Mouse (Mus musculus): ENCODE data around the gene Cckbr. TPM values are rescaled to one million over a fixed set of nuclear protein-coding genes. Genes with fewer than 3 reads are reported as not detected.

Gene Cckbr
- polyA plus RNA-seq (2012; fragmentation: generic; extraction: Trizol) = not detected
- long read RNA-seq, experiment 1 = 0 reads
- long read RNA-seq, experiment 2 = 0 reads

- no peaks in the 10 kb centered on the region for H3K79me3 ChIP-seq (ENCODE audit: low read depth)
- no peaks in the 10 kb centered on the region for H3K36me3 ChIP-seq (ENCODE audit: control insufficient read depth, insufficient read depth)
- no peak within 1 kb of the TSS for H3ac ChIP-seq (ENCODE audit: control insufficient read depth, insufficient read length, low read depth)
- TF ChIP-seq USF1 (IDR thresholded peaks at IDR 0.05; ENCODE audit: low read depth) (no peak), MYOG (IDR thresholded peaks at IDR 0.05; ENCODE audit: control insufficient read depth, extremely low read depth, insufficient read length) (no peak), CEBPB (IDR thresholded peaks at IDR 0.05; ENCODE audit: low read depth) (no peak), MYOD1 (IDR thresholded peaks at IDR 0.05; ENCODE audit: control insufficient read depth, insufficient read length, low read depth) (no peak), MAX (IDR thresholded peaks at IDR 0.05) (no peak), FOSL1 (IDR thresholded peaks at IDR 0.05; ENCODE audit: insufficient read depth, low read length, poor library complexity, severe bottlenecking) (no peak), CTCF (IDR thresholded peaks at IDR 0.05; ENCODE audit: control insufficient read depth, insufficient read depth, insufficient read length) (no peak)
- peaks cover 10% of the 10 kb centered on the region for H3K27me3 ChIP-seq (ENCODE audit: control insufficient read depth, insufficient read depth, insufficient read length)
- H3K4me3 ChIP-seq (ENCODE audit: insufficient read depth, poor library complexity, severe bottlenecking) = no peak within 1 kb of the TSS
- H3K79me2 ChIP-seq (ENCODE audit: control insufficient read depth, insufficient read depth) = no peaks in the 10 kb centered on the region
Observed at GRCm38 (mm10) chr7:105425424-105426043, at the start of gene Cckbr. TSS of gene Cckbr (plus strand) at chr7:105425731.

GRCm38 (mm10) chr7:105380329-105380728 lies 45.2 kb upstream of the Cckbr start:
- Histone ChIP-seq H3K36me3 (ENCODE audit: control insufficient read depth, insufficient read depth) (peaks cover 31% of the 10 kb centered on the region), H3K4me3 (ENCODE audit: insufficient read depth, poor library complexity, severe bottlenecking) (no peak overlapping the region), H3K79me2 (ENCODE audit: control insufficient read depth, insufficient read depth) (no peaks in the 10 kb centered on the region), H3K27me3 (ENCODE audit: control insufficient read depth, insufficient read depth, insufficient read length) (no peaks in the 10 kb centered on the region), H3K79me3 (ENCODE audit: low read depth) (no peaks in the 10 kb centered on the region), H3ac (ENCODE audit: control insufficient read depth, insufficient read length, low read depth) (no peak overlapping the region)
- TF ChIP-seq CTCF (IDR thresholded peaks at IDR 0.05; ENCODE audit: control insufficient read depth, insufficient read depth, insufficient read length) = no peak
- no peak for TF ChIP-seq USF1 (IDR thresholded peaks at IDR 0.05; ENCODE audit: low read depth)
- TF ChIP-seq MAX (IDR thresholded peaks at IDR 0.05) = no peak
- TF ChIP-seq CEBPB (IDR thresholded peaks at IDR 0.05; ENCODE audit: low read depth) = no peak
- TF ChIP-seq MYOG (IDR thresholded peaks at IDR 0.05; ENCODE audit: control insufficient read depth, extremely low read depth, insufficient read length) = no peak
- TF ChIP-seq FOSL1 (IDR thresholded peaks at IDR 0.05; ENCODE audit: insufficient read depth, low read length, poor library complexity, severe bottlenecking) = no peak
- TF ChIP-seq MYOD1 (IDR thresholded peaks at IDR 0.05; ENCODE audit: control insufficient read depth, insufficient read length, low read depth) = no peak

GRCm38 (mm10) chr7:105387696-105388095 lies 37.8 kb upstream of the Cckbr start:
- Histone ChIP-seq H3K27me3 (ENCODE audit: control insufficient read depth, insufficient read depth, insufficient read length) (no peaks in the 10 kb centered on the region), H3K4me3 (ENCODE audit: insufficient read depth, poor library complexity, severe bottlenecking) (no peak overlapping the region), H3K79me3 (ENCODE audit: low read depth) (no peaks in the 10 kb centered on the region), H3K36me3 (ENCODE audit: control insufficient read depth, insufficient read depth) (peaks cover 50% of the 10 kb centered on the region), H3K79me2 (ENCODE audit: control insufficient read depth, insufficient read depth) (no peaks in the 10 kb centered on the region), H3ac (ENCODE audit: control insufficient read depth, insufficient read length, low read depth) (no peak overlapping the region)
- no peak for TF ChIP-seq CEBPB (IDR thresholded peaks at IDR 0.05; ENCODE audit: low read depth)
- TF ChIP-seq CTCF (IDR thresholded peaks at IDR 0.05; ENCODE audit: control insufficient read depth, insufficient read depth, insufficient read length) = no peak
- TF ChIP-seq MYOD1 (IDR thresholded peaks at IDR 0.05; ENCODE audit: control insufficient read depth, insufficient read length, low read depth) = no peak
- no peak for TF ChIP-seq USF1 (IDR thresholded peaks at IDR 0.05; ENCODE audit: low read depth)
- no peak for TF ChIP-seq MYOG (IDR thresholded peaks at IDR 0.05; ENCODE audit: control insufficient read depth, extremely low read depth, insufficient read length)
- no peak for TF ChIP-seq MAX (IDR thresholded peaks at IDR 0.05)
- TF ChIP-seq FOSL1 (IDR thresholded peaks at IDR 0.05; ENCODE audit: insufficient read depth, low read length, poor library complexity, severe bottlenecking) = no peak

- Histone ChIP-seq H3K4me3 (ENCODE audit: insufficient read depth, poor library complexity, severe bottlenecking) (no peak overlapping the region), H3K27me3 (ENCODE audit: control insufficient read depth, insufficient read depth, insufficient read length) (no peaks in the 10 kb centered on the region), H3K79me2 (ENCODE audit: control insufficient read depth, insufficient read depth) (no peaks in the 10 kb centered on the region), H3K79me3 (ENCODE audit: low read depth) (no peaks in the 10 kb centered on the region), H3ac (ENCODE audit: control insufficient read depth, insufficient read length, low read depth) (no peak overlapping the region), H3K36me3 (ENCODE audit: control insufficient read depth, insufficient read depth) (peaks cover 33% of the 10 kb centered on the region)
- no peak for TF ChIP-seq MYOD1 (IDR thresholded peaks at IDR 0.05; ENCODE audit: control insufficient read depth, insufficient read length, low read depth)
- no peak for TF ChIP-seq USF1 (IDR thresholded peaks at IDR 0.05; ENCODE audit: low read depth)
- no peak for TF ChIP-seq CEBPB (IDR thresholded peaks at IDR 0.05; ENCODE audit: low read depth)
- TF ChIP-seq CTCF (IDR thresholded peaks at IDR 0.05; ENCODE audit: control insufficient read depth, insufficient read depth, insufficient read length) = no peak
- TF ChIP-seq MAX (IDR thresholded peaks at IDR 0.05) = no peak
Observed at GRCm38 (mm10) chr7:105390236-105390635, 35.3 kb upstream of the Cckbr start.

GRCm38 (mm10) chr7:105394606-105395005 lies 30.9 kb upstream of the Cckbr start:
- H3K36me3 ChIP-seq (ENCODE audit: control insufficient read depth, insufficient read depth) = peaks cover 15% of the 10 kb centered on the region
- no peak overlapping the region for H3K4me3 ChIP-seq (ENCODE audit: insufficient read depth, poor library complexity, severe bottlenecking)
- H3K79me3 ChIP-seq (ENCODE audit: low read depth) = peaks cover 9% of the 10 kb centered on the region
- no peaks in the 10 kb centered on the region for H3K27me3 ChIP-seq (ENCODE audit: control insufficient read depth, insufficient read depth, insufficient read length)
- no peak overlapping the region for H3ac ChIP-seq (ENCODE audit: control insufficient read depth, insufficient read length, low read depth)
- peaks cover 28% of the 10 kb centered on the region for H3K79me2 ChIP-seq (ENCODE audit: control insufficient read depth, insufficient read depth)
- TF ChIP-seq MYOD1 (IDR thresholded peaks at IDR 0.05; ENCODE audit: control insufficient read depth, insufficient read length, low read depth) (no peak), USF1 (IDR thresholded peaks at IDR 0.05; ENCODE audit: low read depth) (no peak), CTCF (IDR thresholded peaks at IDR 0.05; ENCODE audit: control insufficient read depth, insufficient read depth, insufficient read length) (no peak), CEBPB (IDR thresholded peaks at IDR 0.05; ENCODE audit: low read depth) (no peak), MYOG (IDR thresholded peaks at IDR 0.05; ENCODE audit: control insufficient read depth, extremely low read depth, insufficient read length) (no peak), FOSL1 (IDR thresholded peaks at IDR 0.05; ENCODE audit: insufficient read depth, low read length, poor library complexity, severe bottlenecking) (no peak), MAX (IDR thresholded peaks at IDR 0.05) (no peak)
